Mouse (Mus musculus) heart, embryonic 15.5 days (tissue): ENCODE data around the gene Slc43a1. TPM values are rescaled to one million over a fixed set of nuclear protein-coding genes. Genes with fewer than 3 reads are reported as not detected.
"Not testable (repeated sequence)": the region's sequence is repeated elsewhere in the genome, so short reads cannot be mapped to it uniquely, and the experiment has no call there.

Experiments used
- ATAC-seq: fragments of 200-750 bp; cut with Nextera tagmentation; replicated peaks from 2 replicates; pipeline ENCODE4 v1.8.0; 2017; ENCODE audit warnings: low read depth, moderate TSS enrichment; ENCODE audit not compliant: insufficient number of reproducible peaks, insufficient read depth, low FRiP score
- H3K27ac ChIP-seq: fragments of 300-500 bp; sonication (generic); 2 replicates; pipeline ENCODE4 v1.5.1; 2015; ENCODE audit warnings: mild to moderate bottlenecking, inconsistent platforms
- H3K27me3 ChIP-seq: fragments of 300-500 bp; sonication (generic); 2 replicates; pipeline ENCODE4 v1.6.1; 2015; ENCODE audit warnings: inconsistent platforms
- H3K36me3 ChIP-seq: fragments of 300-500 bp; sonication (generic); 2 replicates; pipeline ENCODE4 v1.6.1; 2015; ENCODE audit warnings: mild to moderate bottlenecking, inconsistent platforms
- H3K4me1 ChIP-seq: fragments of 300-500 bp; sonication (generic); replicated peaks from 2 replicates; pipeline ENCODE4 v1.6.1; 2015; ENCODE audit warnings: inconsistent platforms
- H3K4me2 ChIP-seq: fragments of 300-500 bp; sonication (generic); 2 replicates; pipeline ENCODE4 v1.6.1; 2015; ENCODE audit warnings: inconsistent platforms, mild to moderate bottlenecking, moderate library complexity
- H3K4me3 ChIP-seq: fragments of 300-500 bp; sonication (generic); 2 replicates; pipeline ENCODE4 v1.5.1; 2015; ENCODE audit warnings: mild to moderate bottlenecking, inconsistent platforms
- H3K9ac ChIP-seq: fragments of 300-500 bp; sonication (generic); 2 replicates; pipeline ENCODE4 v1.6.1; 2015; ENCODE audit warnings: mild to moderate bottlenecking, inconsistent platforms
- H3K9me3 ChIP-seq: fragments of 300-500 bp; sonication (generic); replicated peaks from 2 replicates; pipeline ENCODE4 v1.6.1; 2016; ENCODE audit warnings: inconsistent platforms
- WGBS: fragments of 180-500 bp; shearing (Covaris S2); methylation state at CpG from one replicate; pipeline ENCODE4 v1.1.7; 2015; ENCODE audit warnings: mixed read lengths; 5-methylcytosine and 5-hydroxymethylcytosine counted together
- polyA plus RNA-seq: library from polyadenylated mRNA; unstranded; fragments of >200 nt; fragmentation: Nextera tagmentation; extraction: Ambion mirVana; gene quantifications from 2 replicates; pipeline ENCODE4 v1.2.1, GENCODE M21; 2015

Gene Slc43a1
- polyA plus RNA-seq: 8.6 and 11.5 TPM in 2 replicates

DNA sequence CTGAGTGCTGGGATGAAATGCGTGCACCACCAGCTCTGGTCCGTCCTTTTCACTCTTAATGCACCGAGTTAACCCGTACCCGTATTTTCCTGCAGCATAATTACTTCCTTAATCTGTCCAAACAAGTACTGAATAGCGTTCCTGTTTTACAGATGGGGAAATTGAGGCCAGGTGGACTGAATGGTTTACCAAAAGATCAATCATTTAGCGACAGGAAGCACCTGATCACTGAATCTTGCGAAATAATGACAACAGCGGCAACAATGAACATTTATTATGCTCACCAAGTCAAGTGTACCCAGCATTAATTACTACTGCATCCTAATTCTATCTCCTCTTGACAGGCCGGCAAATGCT lies at the start of gene Slc43a1:
TSS of gene Slc43a1 (plus strand) at position 258 of the 357 bp plus-strand sequence.
- peak within 1 kb of the TSS; percentile 86 for H3K4me2 ChIP-seq
- peak within 1 kb of the TSS; percentile 63 for H3K9ac ChIP-seq
- H3K4me1 ChIP-seq: peaks cover 29% of the 10 kb centered on the region
- no peak for ATAC-seq
- no peaks in the 10 kb centered on the region for H3K9me3 ChIP-seq
- H3K27ac ChIP-seq: peak within 1 kb of the TSS; percentile 82
- peaks cover 5% of the 10 kb centered on the region; the same call in 1 of the 2 replicates for H3K27me3 ChIP-seq
- H3K36me3 ChIP-seq: no peaks in the 10 kb centered on the region
- WGBS: 35% methylated on average over 10 of the region's 10 CpGs
- H3K4me3 ChIP-seq: peak within 1 kb of the TSS; percentile 61

DNA sequence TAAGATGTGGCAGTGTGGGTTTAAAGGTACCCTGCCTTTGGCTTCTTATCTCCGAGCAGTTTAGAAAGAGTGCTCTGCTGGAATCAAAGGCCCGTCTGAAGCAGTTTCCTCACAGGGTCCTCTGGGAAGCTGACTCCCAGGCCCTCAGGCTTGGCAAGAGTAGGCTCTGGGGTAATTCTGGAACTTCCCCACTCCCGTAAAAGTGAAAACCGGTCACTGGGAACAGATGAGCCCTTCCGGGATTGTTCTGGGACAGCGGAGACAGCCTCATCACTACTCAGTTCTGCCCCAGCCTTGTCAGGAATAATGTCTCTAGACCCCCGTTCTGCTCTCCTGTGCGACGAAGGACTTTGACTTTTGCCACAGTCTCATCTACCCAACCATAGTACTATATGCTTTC lies 48.2 kb upstream of the Slc43a1 start:
- no peak for ATAC-seq
- H3K9me3 ChIP-seq: no peaks in the 10 kb centered on the region; the same call in 1 of the 2 replicates
- peaks cover 9% of the 10 kb centered on the region for H3K4me1 ChIP-seq
- no peak overlapping the region for H3K4me3 ChIP-seq
- no peak overlapping the region for H3K9ac ChIP-seq
- no peaks in the 10 kb centered on the region for H3K27me3 ChIP-seq
- 48% methylated on average over 9 of the region's 9 CpGs for WGBS
- H3K4me2 ChIP-seq: no peak overlapping the region
- no peaks in the 10 kb centered on the region for H3K36me3 ChIP-seq
- no peak overlapping the region for H3K27ac ChIP-seq

DNA sequence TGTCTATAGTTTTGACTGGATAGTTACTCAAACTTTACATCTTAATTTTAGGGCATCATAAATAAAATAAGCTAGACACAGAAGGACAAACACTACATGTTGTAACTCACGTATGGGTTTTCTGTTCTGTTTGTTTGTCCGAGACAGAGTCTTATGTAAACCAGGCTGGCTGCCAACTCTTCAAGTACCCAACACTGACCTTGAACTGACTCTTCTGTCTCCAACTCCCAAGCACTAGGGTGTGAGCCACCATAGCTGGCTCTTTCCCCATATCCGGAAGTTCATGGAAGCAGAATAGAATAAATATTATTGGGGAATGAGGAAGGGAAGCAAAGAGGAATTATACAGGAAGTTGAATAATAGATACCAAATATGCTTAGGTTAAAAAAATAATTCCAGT lies 46.1 kb upstream of the Slc43a1 start:
- ATAC-seq: no peak

DNA sequence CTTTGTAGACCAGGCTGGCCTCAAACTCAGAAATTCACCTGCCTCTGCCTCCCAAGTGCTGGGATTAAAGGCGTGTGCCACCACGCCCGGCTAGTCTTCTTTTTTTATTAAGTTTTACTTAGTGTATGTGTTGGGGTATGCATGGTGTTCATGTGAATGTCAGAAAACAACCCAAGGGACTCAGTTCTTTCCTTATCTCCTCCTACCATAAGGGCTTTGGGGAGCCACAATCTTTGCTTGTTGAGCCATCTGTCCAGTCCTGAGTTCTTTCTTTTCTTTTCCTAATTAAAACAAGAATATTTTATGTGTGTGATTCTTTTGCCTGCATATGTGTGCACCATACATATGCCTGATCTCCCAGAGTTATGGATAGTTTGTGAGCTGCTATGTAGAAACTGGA lies 45.5 kb upstream of the Slc43a1 start:
- H3K4me1 ChIP-seq: 0 out of 2 replicates have a peak, but pooled peaks cover 7% of the 10 kb centered on the region
- ATAC-seq: no peak
- H3K9me3 ChIP-seq: no peaks in the 10 kb centered on the region; the same call in 1 of the 2 replicates
- no peak overlapping the region for H3K4me2 ChIP-seq
- H3K27ac ChIP-seq: no peak overlapping the region
- H3K4me3 ChIP-seq: no peak overlapping the region
- H3K27me3 ChIP-seq: no peaks in the 10 kb centered on the region
- 89% methylated on average over 3 of the region's 3 CpGs for WGBS
- H3K36me3 ChIP-seq: no peaks in the 10 kb centered on the region
- no peak overlapping the region for H3K9ac ChIP-seq

More for the DNA sequence above, 46.1 kb upstream of the Slc43a1 start:
- H3K9ac ChIP-seq: no peak overlapping the region
- H3K36me3 ChIP-seq: no peaks in the 10 kb centered on the region
- H3K9me3 ChIP-seq: no peaks in the 10 kb centered on the region; the same call in 1 of the 2 replicates
- 0 out of 2 replicates have a peak, but pooled peaks cover 5% of the 10 kb centered on the region for H3K4me1 ChIP-seq
- H3K27ac ChIP-seq: no peak overlapping the region
- H3K4me3 ChIP-seq: no peak overlapping the region
- no peaks in the 10 kb centered on the region for H3K27me3 ChIP-seq
- H3K4me2 ChIP-seq: no peak overlapping the region
- WGBS: 47% methylated on average over 3 of the region's 3 CpGs

DNA sequence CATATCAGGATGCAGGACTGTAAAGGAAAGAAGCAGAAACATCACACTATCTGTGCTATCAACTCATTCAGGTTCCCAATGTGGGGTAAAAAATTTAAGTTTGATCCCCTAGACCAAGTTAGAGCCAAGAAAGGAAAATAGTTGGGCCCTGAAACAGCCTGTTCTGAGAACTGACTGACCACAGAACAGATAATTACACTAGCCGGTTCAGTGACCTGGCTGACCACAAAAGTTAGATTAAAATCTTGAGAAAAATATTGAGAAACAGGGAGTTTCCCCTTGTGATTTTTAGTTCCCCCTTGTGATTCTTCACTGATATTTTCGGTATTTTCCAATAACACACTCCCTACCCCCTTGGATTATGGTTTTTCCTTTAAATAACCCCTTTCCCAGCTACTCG lies 44.8 kb upstream of the Slc43a1 start:
- no peak overlapping the region for H3K4me2 ChIP-seq
- H3K9ac ChIP-seq: no peak overlapping the region
- ATAC-seq: no peak
- no peaks in the 10 kb centered on the region for H3K27me3 ChIP-seq
- H3K9me3 ChIP-seq: no peaks in the 10 kb centered on the region; the same call in 1 of the 2 replicates
- H3K27ac ChIP-seq: no peak overlapping the region
- no peaks in the 10 kb centered on the region for H3K36me3 ChIP-seq
- no peak overlapping the region for H3K4me3 ChIP-seq
- H3K4me1 ChIP-seq: 0 out of 2 replicates have a peak, but pooled peaks cover 12% of the 10 kb centered on the region
- WGBS: 76% methylated on average over 3 of the region's 3 CpGs

DNA sequence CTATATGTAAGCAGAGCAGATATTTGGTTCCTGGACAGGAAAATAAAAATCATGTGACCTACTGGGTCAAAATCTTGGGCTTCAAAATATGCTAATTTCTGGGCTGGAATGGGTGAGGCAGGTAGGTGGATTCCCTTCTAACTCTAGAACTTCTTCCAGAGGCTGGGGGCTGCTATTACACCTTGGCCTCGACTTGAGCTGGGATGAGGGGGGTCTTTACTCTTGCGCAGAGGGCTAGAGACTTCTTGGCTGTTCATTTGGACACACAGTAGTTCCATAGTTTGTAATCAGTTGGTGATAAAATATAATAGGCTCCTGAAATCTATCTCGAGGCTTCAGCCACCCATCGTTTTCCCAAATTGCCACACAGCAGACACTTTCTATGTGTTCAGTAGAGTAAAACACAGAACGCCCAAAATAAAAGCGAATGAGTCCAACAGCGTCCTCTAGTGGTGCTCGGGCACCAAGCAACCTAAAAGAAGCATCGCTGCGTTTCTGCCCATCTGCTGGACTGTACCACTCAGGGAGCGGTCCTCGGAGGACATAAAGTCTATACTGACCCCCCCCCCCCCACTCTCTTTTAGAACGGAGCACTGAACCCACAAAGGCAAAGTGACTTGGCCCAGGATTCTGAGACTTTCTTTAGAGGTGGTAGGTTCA lies 40.7 kb upstream of the Slc43a1 start:
- Histone ChIP-seq H3K9me3 (no peaks in the 10 kb centered on the region; the same call in 1 of the 2 replicates), H3K27ac (peak overlapping the region; percentile 75), H3K36me3 (no peaks in the 10 kb centered on the region), H3K9ac (peak overlapping the region; percentile 64), H3K4me3 (peak overlapping the region; percentile 72), H3K4me1 (0 out of 2 replicates have a peak, but pooled peaks cover 10% of the 10 kb centered on the region), H3K27me3 (no peaks in the 10 kb centered on the region), H3K4me2 (peak overlapping the region; percentile 99)
- ATAC-seq: peak; percentile 38; the same call in 1 of the 2 replicates
- 12% methylated on average over 13 of the region's 13 CpGs for WGBS

DNA sequence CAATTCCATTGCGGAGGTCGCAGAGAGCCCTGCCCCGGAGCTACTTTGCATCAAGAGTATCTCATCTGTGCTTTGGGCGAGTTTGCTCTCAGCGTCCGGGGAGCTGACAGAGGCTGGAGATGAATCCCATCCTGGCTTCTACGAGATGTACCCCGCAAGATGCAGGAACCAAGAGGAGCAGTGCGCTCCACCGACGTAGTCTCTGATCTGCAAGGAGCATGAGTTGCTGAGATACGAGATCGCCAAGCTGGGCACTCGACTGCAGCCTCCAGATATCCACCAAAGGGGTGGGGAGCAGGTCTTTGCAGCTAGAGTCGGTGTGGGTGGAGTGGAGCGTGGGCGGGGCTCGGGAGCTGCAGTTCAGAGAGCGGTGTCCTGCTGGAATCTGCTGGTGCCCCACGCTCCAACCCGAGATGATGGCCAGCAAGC lies 40.1 kb upstream of the Slc43a1 start, which contains the start of gene Ube2l6:
TSS of gene Ube2l6 (plus strand) at position 336 of the 429 bp plus-strand sequence.
- Histone ChIP-seq H3K4me3 (peak within 1 kb of the TSS; percentile 72), H3K9ac (peak within 1 kb of the TSS; percentile 64), H3K9me3 (no peaks in the 10 kb centered on the region; the same call in 1 of the 2 replicates), H3K27ac (peak within 1 kb of the TSS; percentile 75), H3K36me3 (no peaks in the 10 kb centered on the region; the same call in 1 of the 2 replicates), H3K27me3 (no peaks in the 10 kb centered on the region), H3K4me1 (0 out of 2 replicates have a peak, but pooled peaks cover 10% of the 10 kb centered on the region), H3K4me2 (peak within 1 kb of the TSS; percentile 99)
- peak; percentile 70 for ATAC-seq
- WGBS: under 1% methylated on average over 21 of the region's 21 CpGs

DNA sequence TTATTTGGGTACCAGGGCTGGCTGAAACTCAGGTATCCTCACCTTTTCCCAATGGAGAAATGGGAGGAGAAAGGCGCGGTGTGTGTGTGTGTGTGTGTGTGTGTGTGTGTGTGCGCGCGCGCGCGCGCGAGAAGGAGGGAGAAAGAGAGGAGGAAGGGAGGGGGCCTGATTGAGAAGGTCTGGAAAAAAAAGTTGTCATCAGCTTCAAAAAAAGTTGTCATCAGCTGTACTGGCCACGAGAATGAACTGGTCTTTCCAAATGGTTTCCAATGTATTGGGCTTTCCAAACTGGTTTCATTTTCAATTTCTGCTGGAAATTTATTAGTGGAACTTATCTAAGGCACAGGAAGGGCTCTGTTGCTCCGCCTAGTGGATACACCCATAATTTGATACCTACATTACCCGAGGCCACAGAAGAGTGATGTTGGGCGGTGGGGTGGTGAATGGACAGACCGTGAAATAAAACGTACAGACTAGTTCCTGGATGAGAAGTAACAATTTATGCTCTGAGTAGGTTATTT lies 39.5 kb upstream of the Slc43a1 start:
- Histone ChIP-seq H3K36me3 (peaks cover 4% of the 10 kb centered on the region; the same call in 1 of the 2 replicates), H3K9me3 (no peaks in the 10 kb centered on the region; the same call in 1 of the 2 replicates), H3K4me1 (0 out of 2 replicates have a peak, but pooled peaks cover 10% of the 10 kb centered on the region), H3K27me3 (no peaks in the 10 kb centered on the region), H3K9ac (peak overlapping the region; percentile 64), H3K4me2 (peak overlapping the region; percentile 99), H3K27ac (peak overlapping the region; percentile 75), H3K4me3 (peak overlapping the region; percentile 72)
- 0% methylated on average over 16 of the region's 16 CpGs for WGBS
- peak; percentile 47 for ATAC-seq

DNA sequence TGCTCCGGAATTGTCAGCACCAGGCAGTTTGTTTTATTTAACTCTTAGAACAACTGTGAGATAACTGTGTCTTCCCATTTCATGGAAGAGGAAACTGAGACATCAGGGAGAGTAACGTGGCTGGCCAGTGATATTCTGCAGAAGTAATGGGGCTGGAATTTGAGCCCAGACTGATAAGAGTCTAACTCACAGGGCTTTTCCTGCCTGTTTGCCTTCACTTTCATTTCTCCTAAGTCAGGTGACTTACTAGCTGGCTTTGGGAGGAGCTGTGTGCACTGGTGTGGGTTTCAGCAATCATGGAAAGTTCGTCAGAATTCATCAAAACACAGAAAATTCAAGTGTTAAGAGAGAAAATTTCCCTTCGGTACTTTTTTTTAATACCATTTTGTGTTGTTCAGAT lies 38.3 kb upstream of the Slc43a1 start:
- Histone ChIP-seq H3K9me3 (no peaks in the 10 kb centered on the region), H3K27ac (no peak overlapping the region), H3K4me2 (no peak overlapping the region; the same call in 1 of the 2 replicates), H3K36me3 (peaks cover 4% of the 10 kb centered on the region; the same call in 1 of the 2 replicates), H3K9ac (no peak overlapping the region), H3K27me3 (no peaks in the 10 kb centered on the region), H3K4me1 (0 out of 2 replicates have a peak, but pooled peaks cover 10% of the 10 kb centered on the region), H3K4me3 (no peak overlapping the region)
- ATAC-seq: no peak
- 65% methylated on average over 4 of the region's 4 CpGs for WGBS

DNA sequence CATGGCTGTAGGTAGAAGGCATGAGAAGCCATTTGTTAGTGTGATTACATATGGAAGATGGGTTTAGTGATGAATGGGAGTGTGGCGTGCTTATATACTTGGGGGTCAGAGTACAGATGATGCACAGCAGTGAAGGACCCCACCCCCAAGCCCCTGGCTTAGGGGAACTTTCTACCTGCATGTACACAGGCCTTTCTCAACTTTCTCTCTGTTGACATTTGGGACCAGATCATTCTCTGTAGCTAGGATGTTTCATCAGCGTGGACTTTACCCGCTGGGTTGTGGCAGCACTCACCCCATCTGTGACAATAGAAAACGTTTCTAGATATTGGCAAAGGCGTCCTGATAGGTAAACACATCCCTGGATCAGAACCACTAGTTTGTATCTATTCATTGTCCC lies 37.4 kb upstream of the Slc43a1 start:
- not testable (repeated sequence) for H3K9ac ChIP-seq, H3K9me3 ChIP-seq, H3K4me3 ChIP-seq, H3K4me2 ChIP-seq, H3K27ac ChIP-seq, ATAC-seq, H3K27me3 ChIP-seq, H3K36me3 ChIP-seq, H3K4me1 ChIP-seq
- WGBS: 78% methylated on average over 5 of the region's 5 CpGs

DNA sequence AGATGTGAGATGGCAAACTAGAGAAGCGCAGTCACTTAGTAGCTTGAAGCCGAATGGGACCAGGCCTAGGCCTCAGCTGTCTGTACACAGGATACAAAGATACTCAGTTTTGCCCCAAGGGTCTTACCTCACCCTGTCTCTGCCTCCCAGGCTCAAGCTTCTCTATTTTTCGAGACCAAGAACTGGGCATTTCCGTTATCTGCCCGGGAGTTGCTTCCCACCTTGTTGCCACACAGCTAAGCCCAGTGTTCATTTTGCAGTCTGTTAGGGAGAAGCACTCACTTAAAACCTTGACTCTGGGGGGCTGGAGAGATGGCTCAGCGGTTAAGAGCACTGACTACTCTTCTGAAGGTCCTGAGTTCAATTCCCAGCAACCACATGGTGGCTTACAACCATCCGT lies 34.7 kb upstream of the Slc43a1 start:
- Histone ChIP-seq H3K9ac (no peak overlapping the region), H3K27me3 (no peaks in the 10 kb centered on the region), H3K4me2 (no peak overlapping the region), H3K36me3 (peaks cover 10% of the 10 kb centered on the region; the same call in 1 of the 2 replicates), H3K9me3 (no peaks in the 10 kb centered on the region), H3K4me3 (no peak overlapping the region), H3K4me1 (0 out of 2 replicates have a peak, but pooled peaks cover 3% of the 10 kb centered on the region), H3K27ac (no peak overlapping the region)
- 87% methylated on average over 7 of the region's 7 CpGs for WGBS
- no peak for ATAC-seq
